Mouse (Mus musculus) layer of hippocampus, adult 2 months (tissue): ENCODE measurements around the gene Prkar2b. TPM values are rescaled to one million over a fixed set of nuclear protein-coding genes. Genes with fewer than 3 reads are reported as not detected.

Source experiments
- DNase-seq, 2 experiments: peaks; one replicate each; pipeline ENCODE4 v3.0.0; 2022; ENCODE audit warnings: low spot score in 2 of 2
- H3K27ac ChIP-seq: fragments of 200-600 bp; 2 replicates; pipeline ENCODE4 v1.8.1; 2022
- H3K4me3 ChIP-seq: fragments of 200-600 bp; 2 replicates; pipeline ENCODE4 v1.8.1; 2022; ENCODE audit warnings: mild to moderate bottlenecking
- CTCF ChIP-seq: fragments of 200-600 bp; conservative IDR thresholded peaks from 2 replicates; pipeline ENCODE4 v1.8.1; 2022; ENCODE audit warnings: antibody characterized with exemption, mild to moderate bottlenecking, moderate library complexity
- total RNA-seq, 2 experiments: library from RNA; stranded (reverse); gene quantifications; 2 replicates each; pipeline ENCODE4 v1.2.3; 2021

Gene Prkar2b
- total RNA-seq, 2 experiments from 2014 or later: 29.0 to 33.2 TPM

- DNase-seq: no peak
- Histone ChIP-seq H3K4me3 (no peak overlapping the region), H3K27ac (no peak overlapping the region)
- TF ChIP-seq CTCF: no peak
These were observed 5.3 kb downstream of the Prkar2b start for GRCm38 (mm10) chr12:32055797-32056196.

- no peak overlapping the region for H3K27ac ChIP-seq
- no peak for TF ChIP-seq CTCF
- no peak overlapping the region for H3K4me3 ChIP-seq
- no peak for DNase-seq
These were observed 6.5 kb downstream of the Prkar2b start for GRCm38 (mm10) chr12:32054476-32055166.

GRCm38 (mm10) chr12:32053637-32054366 lies 7.3 kb downstream of the Prkar2b start:
- Histone ChIP-seq H3K4me3 (no peak overlapping the region), H3K27ac (no peak overlapping the region)
- TF ChIP-seq CTCF: no peak
- DNase-seq: no peak

- H3K27ac ChIP-seq: no peak overlapping the region
- TF ChIP-seq CTCF: no peak
- no peak for DNase-seq
- no peak overlapping the region for H3K4me3 ChIP-seq
These were observed 8.2 kb downstream of the Prkar2b start for GRCm38 (mm10) chr12:32052882-32053281.

- no peak for DNase-seq
- no peak overlapping the region for H3K27ac ChIP-seq
- no peak for TF ChIP-seq CTCF
- no peak overlapping the region for H3K4me3 ChIP-seq
These were observed 10.9 kb downstream of the Prkar2b start for GRCm38 (mm10) chr12:32050165-32050564.

GRCm38 (mm10) chr12:32045566-32046330 lies 15.3 kb downstream of the Prkar2b start:
- H3K4me3 ChIP-seq: no peak overlapping the region
- no peak for TF ChIP-seq CTCF
- no peak for DNase-seq
- no peak overlapping the region for H3K27ac ChIP-seq

GRCm38 (mm10) chr12:32044487-32045134 lies 16.5 kb downstream of the Prkar2b start:
- no peak overlapping the region for H3K27ac ChIP-seq
- H3K4me3 ChIP-seq: no peak overlapping the region
- no peak for TF ChIP-seq CTCF
- DNase-seq: no peak

GRCm38 (mm10) chr12:32033536-32033935 lies 27.6 kb downstream of the Prkar2b start:
- H3K27ac ChIP-seq: no peak overlapping the region
- DNase-seq: no peak
- no peak for TF ChIP-seq CTCF
- H3K4me3 ChIP-seq: no peak overlapping the region

GRCm38 (mm10) chr12:32032917-32033316 lies 28.2 kb downstream of the Prkar2b start:
- H3K4me3 ChIP-seq: no peak overlapping the region
- DNase-seq: no peak
- H3K27ac ChIP-seq: no peak overlapping the region
- TF ChIP-seq CTCF: no peak

GRCm38 (mm10) chr12:32018376-32018750 lies 42.7 kb downstream of the Prkar2b start:
- no peak overlapping the region for H3K4me3 ChIP-seq

GRCm38 (mm10) chr12:32017636-32018375 lies 43.3 kb downstream of the Prkar2b start:
- TF ChIP-seq CTCF: no peak
- H3K4me3 ChIP-seq: no peak overlapping the region
- peak in 1 of 2 experiments; percentile 24 for DNase-seq
- H3K27ac ChIP-seq: no peak overlapping the region

More at GRCm38 (mm10) chr12:32018376-32018750, 42.7 kb downstream of the Prkar2b start:
- DNase-seq: no peak
- TF ChIP-seq CTCF: no peak
- H3K27ac ChIP-seq: no peak overlapping the region

- no peak for DNase-seq
- Histone ChIP-seq H3K4me3 (no peak overlapping the region), H3K27ac (no peak overlapping the region)
- no peak for TF ChIP-seq CTCF
These were observed 44.6 kb downstream of the Prkar2b start for GRCm38 (mm10) chr12:32016472-32016871.
